Mouse (Mus musculus): ENCODE measurements around the gene Mkln1. TPM values are rescaled to one million over a fixed set of nuclear protein-coding genes. Genes with fewer than 3 reads are reported as not detected.

Mkln1 gene
- total RNA-seq, 2 experiments from 2014 or later: 125 to 126 TPM

Other genes with a start within 250 kb of the Mkln1 start
- 10 to 100 TPM; 13.3 to 15.7 TPM for gene Podxl, start 165.2 kb downstream of the Mkln1 start, total RNA-seq (2021)

Measured in left cerebral cortex, postnatal 10 days (tissue).